Mouse (Mus musculus) lung, postnatal 0 days (tissue): Measurements from ENCODE around the gene Ube3b.

ENCODE experiments used
- CTCF ChIP-seq: IDR thresholded peaks from 2 replicates; pipeline ENCODE4 v1.5.1; 2016; ENCODE audit warnings: antibody characterized with exemption, mild to moderate bottlenecking
- EP300 ChIP-seq: IDR thresholded peaks from 2 replicates; pipeline ENCODE4 v1.6.1; 2016; ENCODE audit warnings: antibody characterized with exemption, mild to moderate bottlenecking, control low read depth

DNA sequence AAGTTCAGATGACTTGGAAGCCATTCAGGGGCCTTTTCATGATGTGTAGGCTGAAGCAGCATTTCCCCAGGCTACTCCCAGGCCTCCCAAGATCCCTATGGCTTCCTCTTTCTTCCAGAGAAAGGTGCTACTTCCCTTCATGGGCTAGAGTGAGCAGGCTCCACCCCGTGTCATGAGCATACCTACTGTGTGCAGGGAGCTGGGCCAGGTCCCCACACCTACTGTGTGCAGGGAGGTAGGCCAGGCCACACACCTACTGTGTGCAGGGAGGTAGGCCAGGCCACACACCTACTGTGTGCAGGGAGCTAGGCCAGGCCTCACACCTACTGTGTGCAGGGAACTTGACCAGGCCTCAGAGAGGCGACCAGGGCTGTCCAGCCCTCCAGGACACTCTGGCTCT, 84.2 kb downstream of the Ube3b start:
- TF ChIP-seq CTCF (no peak), EP300 (no peak)
